Mouse (Mus musculus): ENCODE data around the gene Ifngr2. TPM values are rescaled to one million over a fixed set of nuclear protein-coding genes. Genes with fewer than 3 reads are reported as not detected.
A peak's percentile ranks its signal among the peaks of the same experiment; 100 is the strongest.

The Ifngr2 gene
- polyA plus RNA-seq, 1 experiment from 2014 or later: 138 TPM

DNA sequence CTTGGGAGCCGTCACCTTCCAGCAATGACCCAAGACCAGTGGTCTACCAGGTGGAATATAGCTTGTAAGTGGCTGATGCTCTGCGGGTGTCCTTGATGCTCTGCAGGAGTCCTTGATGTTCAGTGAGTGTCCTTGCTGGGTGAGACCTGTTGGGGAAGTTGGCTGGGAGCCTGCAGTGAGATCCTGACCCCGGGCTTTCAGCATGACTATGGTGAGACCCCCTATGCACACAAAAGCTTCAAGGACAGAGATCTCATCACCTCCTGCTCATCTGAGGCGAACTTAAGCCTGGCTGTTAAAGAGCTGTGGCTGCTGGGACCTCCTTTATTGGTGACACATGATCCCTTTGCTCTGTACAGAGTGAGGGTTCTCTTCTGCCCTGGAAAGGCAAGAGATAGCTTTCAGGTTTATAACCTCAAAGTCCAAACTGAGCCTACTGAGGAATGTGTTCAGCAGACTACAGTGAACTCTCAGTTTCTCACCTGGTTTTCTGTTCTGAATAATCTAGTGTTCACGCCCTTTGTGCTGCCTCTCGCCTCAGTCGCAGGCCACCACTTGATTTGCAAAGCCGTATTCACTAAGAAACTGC is 8.2 kb downstream of the Ifngr2 start:
- no peak overlapping the region for H3K9ac ChIP-seq (ENCODE audit: low read depth, low read length)
- no peak for TF ChIP-seq CTCF (IDR thresholded peaks at IDR 0.05; ENCODE audit: low read depth)
- peak overlapping the region; percentile 68 for H3K27ac ChIP-seq (ENCODE audit: low read depth, low read length)
- peak; percentile 70 for ATAC-seq
- H3K27me3 ChIP-seq (replicated peaks; ENCODE audit: control insufficient read depth, insufficient read depth, low read length): no peaks in the 10 kb centered on the region
- H3K4me1 ChIP-seq (replicated peaks; ENCODE audit: control insufficient read depth, insufficient read depth, low read length): peaks cover 5% of the 10 kb centered on the region
- WGBS: 53% methylated on average over 8 of the region's 8 CpGs
- H3K4me3 ChIP-seq (ENCODE audit: low read depth, low read length): no peak overlapping the region
- peaks cover 51% of the 10 kb centered on the region for H3K36me3 ChIP-seq (ENCODE audit: control insufficient read depth, insufficient read depth)
- H3K9me3 ChIP-seq (ENCODE audit: control insufficient read depth): no peaks in the 10 kb centered on the region
- H3K4me2 ChIP-seq (replicated peaks; ENCODE audit: low read depth): no peak overlapping the region; the same call in 1 of the 2 replicates

DNA sequence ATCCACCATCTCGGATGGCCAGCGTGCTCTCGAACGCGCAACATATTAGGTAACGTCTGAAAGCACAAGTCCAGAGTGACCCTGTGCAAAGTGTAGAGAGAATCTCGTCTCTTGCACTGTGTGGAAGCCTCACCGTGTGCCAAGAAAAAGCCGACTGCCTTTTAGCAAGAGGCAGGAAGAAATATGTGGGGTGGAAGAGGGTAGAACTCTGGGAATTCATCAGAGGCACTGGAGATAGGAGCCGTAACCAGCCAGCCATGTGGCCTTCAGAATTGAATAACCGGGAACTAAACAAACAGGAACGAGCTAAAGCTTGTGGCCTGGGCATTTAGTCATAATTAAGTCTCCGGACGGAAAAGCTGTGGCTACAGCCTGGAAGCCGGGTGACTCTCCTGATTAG is 9.8 kb downstream of the Ifngr2 start:
- WGBS: 72% methylated on average over 15 of the region's 15 CpGs
- no peak for ATAC-seq
- no peaks in the 10 kb centered on the region for H3K9me3 ChIP-seq (ENCODE audit: control insufficient read depth)
- H3K27me3 ChIP-seq (replicated peaks; ENCODE audit: control insufficient read depth, insufficient read depth, low read length): no peaks in the 10 kb centered on the region
- H3K9ac ChIP-seq (ENCODE audit: low read depth, low read length): no peak overlapping the region
- H3K27ac ChIP-seq (ENCODE audit: low read depth, low read length): no peak overlapping the region
- H3K4me3 ChIP-seq (ENCODE audit: low read depth, low read length): no peak overlapping the region
- no peak for TF ChIP-seq CTCF (IDR thresholded peaks at IDR 0.05; ENCODE audit: low read depth)
- no peak overlapping the region for H3K4me2 ChIP-seq (replicated peaks; ENCODE audit: low read depth)
- peaks cover 5% of the 10 kb centered on the region for H3K4me1 ChIP-seq (replicated peaks; ENCODE audit: control insufficient read depth, insufficient read depth, low read length)
- peaks cover 66% of the 10 kb centered on the region for H3K36me3 ChIP-seq (ENCODE audit: control insufficient read depth, insufficient read depth)

DNA sequence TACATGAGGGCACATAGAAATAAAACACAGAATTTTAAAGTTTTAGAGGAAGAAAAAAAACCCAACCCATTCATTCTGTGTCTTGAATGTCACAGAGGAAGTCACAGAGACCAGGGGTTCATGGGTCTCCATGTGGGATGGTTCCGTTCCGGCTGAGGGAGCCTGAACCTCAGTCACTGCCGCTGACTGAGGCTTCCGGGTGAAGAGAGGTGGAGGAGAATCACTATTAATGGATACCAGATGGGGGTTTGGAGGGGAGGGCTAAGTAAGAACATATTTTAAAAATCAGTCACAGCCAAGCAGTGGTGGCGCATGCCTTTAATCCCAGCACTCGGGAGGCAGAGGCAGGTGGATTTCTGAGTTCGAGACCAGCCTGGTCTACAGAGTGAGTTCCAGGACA is 10.3 kb downstream of the Ifngr2 start:
- no peak for TF ChIP-seq CTCF (IDR thresholded peaks at IDR 0.05; ENCODE audit: low read depth)
- peaks cover 71% of the 10 kb centered on the region for H3K36me3 ChIP-seq (ENCODE audit: control insufficient read depth, insufficient read depth)
- H3K9ac ChIP-seq (ENCODE audit: low read depth, low read length): no peak overlapping the region
- H3K4me2 ChIP-seq (replicated peaks; ENCODE audit: low read depth): no peak overlapping the region
- no peak overlapping the region for H3K27ac ChIP-seq (ENCODE audit: low read depth, low read length)
- 95% methylated on average over 7 of the region's 7 CpGs for WGBS
- H3K27me3 ChIP-seq (replicated peaks; ENCODE audit: control insufficient read depth, insufficient read depth, low read length): no peaks in the 10 kb centered on the region
- no peaks in the 10 kb centered on the region for H3K9me3 ChIP-seq (ENCODE audit: control insufficient read depth)
- peaks cover 5% of the 10 kb centered on the region for H3K4me1 ChIP-seq (replicated peaks; ENCODE audit: control insufficient read depth, insufficient read depth, low read length)
- no peak overlapping the region for H3K4me3 ChIP-seq (ENCODE audit: low read depth, low read length)
- no peak for ATAC-seq

DNA sequence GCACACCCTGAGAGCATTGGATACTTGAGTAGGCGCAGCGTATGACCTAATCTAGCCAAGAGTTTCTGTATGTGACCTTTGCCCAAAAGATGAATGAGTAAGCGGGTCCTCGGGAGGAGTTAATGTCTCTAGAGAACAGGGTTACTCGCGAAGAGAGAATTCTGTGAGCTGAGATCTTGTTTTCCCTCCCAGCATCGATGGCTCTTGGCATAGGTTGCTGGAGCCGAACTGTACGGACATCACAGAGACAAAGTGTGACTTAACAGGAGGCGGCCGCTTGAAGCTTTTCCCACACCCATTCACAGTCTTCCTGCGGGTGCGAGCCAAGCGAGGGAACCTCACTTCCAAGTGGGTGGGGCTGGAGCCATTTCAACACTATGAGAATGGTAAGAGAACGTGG is 10.8 kb downstream of the Ifngr2 start:
- no peak overlapping the region for H3K4me3 ChIP-seq (ENCODE audit: low read depth, low read length)
- peak overlapping the region; percentile 28 for H3K27ac ChIP-seq (ENCODE audit: low read depth, low read length)
- H3K4me1 ChIP-seq (replicated peaks; ENCODE audit: control insufficient read depth, insufficient read depth, low read length): peaks cover 5% of the 10 kb centered on the region
- H3K9me3 ChIP-seq (ENCODE audit: control insufficient read depth): no peaks in the 10 kb centered on the region
- H3K9ac ChIP-seq (ENCODE audit: low read depth, low read length): no peak overlapping the region
- peaks cover 76% of the 10 kb centered on the region for H3K36me3 ChIP-seq (ENCODE audit: control insufficient read depth, insufficient read depth)
- no peak overlapping the region for H3K4me2 ChIP-seq (replicated peaks; ENCODE audit: low read depth)
- TF ChIP-seq CTCF (IDR thresholded peaks at IDR 0.05; ENCODE audit: low read depth): no peak
- WGBS: 70% methylated on average over 15 of the region's 15 CpGs
- ATAC-seq: no peak
- H3K27me3 ChIP-seq (replicated peaks; ENCODE audit: control insufficient read depth, insufficient read depth, low read length): no peaks in the 10 kb centered on the region

DNA sequence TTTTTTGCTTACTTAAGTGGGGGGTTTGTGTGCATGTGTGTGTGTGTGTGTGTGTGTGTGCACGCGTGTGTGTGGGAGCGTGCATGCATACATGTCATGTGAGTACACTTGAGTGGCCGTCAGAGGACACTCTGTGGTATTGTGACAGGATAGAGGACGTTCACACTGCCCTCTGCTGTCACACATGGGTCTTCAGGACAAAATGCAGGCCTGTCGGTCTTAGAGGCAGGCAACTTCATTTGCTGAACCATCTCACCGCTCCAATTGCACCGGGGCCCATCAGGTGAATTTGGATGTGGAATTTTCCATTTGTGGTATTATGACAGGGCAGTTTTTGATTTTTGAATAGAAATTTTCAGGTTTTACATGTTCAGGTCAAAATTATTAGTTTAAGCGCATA is 14.2 kb downstream of the Ifngr2 start:
- no peak overlapping the region for H3K9ac ChIP-seq (ENCODE audit: low read depth, low read length)
- TF ChIP-seq CTCF (IDR thresholded peaks at IDR 0.05; ENCODE audit: low read depth): peak; percentile 79
- no peaks in the 10 kb centered on the region for H3K27me3 ChIP-seq (replicated peaks; ENCODE audit: control insufficient read depth, insufficient read depth, low read length)
- peaks cover 82% of the 10 kb centered on the region for H3K36me3 ChIP-seq (ENCODE audit: control insufficient read depth, insufficient read depth)
- H3K27ac ChIP-seq (ENCODE audit: low read depth, low read length): no peak overlapping the region
- no peaks in the 10 kb centered on the region for H3K9me3 ChIP-seq (ENCODE audit: control insufficient read depth)
- H3K4me2 ChIP-seq (replicated peaks; ENCODE audit: low read depth): no peak overlapping the region
- H3K4me3 ChIP-seq (ENCODE audit: low read depth, low read length): no peak overlapping the region
- no peak for ATAC-seq
- H3K4me1 ChIP-seq (replicated peaks; ENCODE audit: control insufficient read depth, insufficient read depth, low read length): 0 out of 2 replicates have a peak, but pooled peaks cover 5% of the 10 kb centered on the region
- WGBS: 55% methylated on average over 9 of the region's 9 CpGs

DNA sequence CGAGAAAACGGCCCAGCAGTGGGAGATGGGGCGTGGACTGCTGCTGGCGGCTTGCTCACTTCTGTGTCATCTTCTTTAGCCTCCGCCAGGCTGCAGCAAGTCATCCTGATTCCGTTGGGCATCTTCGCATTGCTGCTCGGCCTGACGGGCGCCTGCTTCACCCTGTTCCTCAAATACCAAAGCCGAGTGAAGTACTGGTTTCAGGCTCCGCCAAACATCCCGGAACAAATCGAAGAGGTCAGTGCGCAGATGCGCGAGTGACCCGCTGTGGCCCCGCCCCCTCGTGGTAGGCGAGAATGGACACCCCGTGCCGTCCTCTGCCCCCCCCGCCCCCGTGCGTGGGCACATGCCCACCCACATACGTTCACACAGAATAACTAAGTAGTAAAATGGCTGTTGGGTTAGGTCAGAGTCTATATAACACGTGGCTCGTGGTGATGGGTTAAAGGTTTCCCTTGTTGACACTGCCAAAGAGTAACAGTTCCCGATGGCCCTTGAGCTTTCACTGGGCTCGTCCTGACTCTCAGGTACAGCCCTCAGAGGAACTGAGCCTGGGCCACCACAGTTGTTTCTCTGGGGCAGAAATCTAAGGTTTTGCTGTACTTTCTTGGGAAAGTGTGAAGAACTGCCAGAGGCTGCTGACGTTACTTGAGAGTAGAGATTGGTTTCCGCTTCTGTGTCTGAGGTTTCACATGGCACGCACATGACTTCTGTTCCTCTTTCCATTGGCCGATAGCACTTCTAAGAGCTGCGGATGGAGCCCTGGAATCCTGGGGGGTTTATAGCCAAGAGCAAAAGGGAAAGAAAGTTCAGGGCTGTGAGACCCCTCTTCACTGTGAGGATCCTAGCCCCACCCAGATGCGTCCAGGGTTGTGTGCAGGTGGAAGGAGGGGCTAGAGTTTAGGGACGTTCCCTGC is 14.9 kb downstream of the Ifngr2 start:
- ATAC-seq: peak; percentile 16; the same call in 1 of the 2 replicates
- no peak for TF ChIP-seq CTCF (IDR thresholded peaks at IDR 0.05; ENCODE audit: low read depth)
- Histone ChIP-seq H3K4me1 (replicated peaks; ENCODE audit: control insufficient read depth, insufficient read depth, low read length) (0 out of 2 replicates have a peak, but pooled peaks cover 5% of the 10 kb centered on the region), H3K36me3 (ENCODE audit: control insufficient read depth, insufficient read depth) (peaks cover 75% of the 10 kb centered on the region), H3K9me3 (ENCODE audit: control insufficient read depth) (no peaks in the 10 kb centered on the region), H3K27me3 (replicated peaks; ENCODE audit: control insufficient read depth, insufficient read depth, low read length) (no peaks in the 10 kb centered on the region), H3K4me3 (ENCODE audit: low read depth, low read length) (no peak overlapping the region), H3K9ac (ENCODE audit: low read depth, low read length) (no peak overlapping the region), H3K27ac (ENCODE audit: low read depth, low read length) (peak overlapping the region; percentile 62), H3K4me2 (replicated peaks; ENCODE audit: low read depth) (no peak overlapping the region)
- 74% methylated on average over 38 of the region's 38 CpGs for WGBS
